Mouse (Mus musculus): ENCODE data around the gene Foxred2. TPM values are rescaled to one million over a fixed set of nuclear protein-coding genes. Genes with fewer than 3 reads are reported as not detected.

Foxred2 gene
- under 1 TPM; 0.39 to 0.84 TPM for total RNA-seq (2021)
- polyA plus RNA-seq (2012; rRNA removed) = 0.96 and 1.1 TPM in 2 replicates
- long read RNA-seq, partial matches to known transcripts = 1 of 1 reads
- long read RNA-seq, other reads (novel, unspliced or antisense) = 0 of 1 reads

DNA sequence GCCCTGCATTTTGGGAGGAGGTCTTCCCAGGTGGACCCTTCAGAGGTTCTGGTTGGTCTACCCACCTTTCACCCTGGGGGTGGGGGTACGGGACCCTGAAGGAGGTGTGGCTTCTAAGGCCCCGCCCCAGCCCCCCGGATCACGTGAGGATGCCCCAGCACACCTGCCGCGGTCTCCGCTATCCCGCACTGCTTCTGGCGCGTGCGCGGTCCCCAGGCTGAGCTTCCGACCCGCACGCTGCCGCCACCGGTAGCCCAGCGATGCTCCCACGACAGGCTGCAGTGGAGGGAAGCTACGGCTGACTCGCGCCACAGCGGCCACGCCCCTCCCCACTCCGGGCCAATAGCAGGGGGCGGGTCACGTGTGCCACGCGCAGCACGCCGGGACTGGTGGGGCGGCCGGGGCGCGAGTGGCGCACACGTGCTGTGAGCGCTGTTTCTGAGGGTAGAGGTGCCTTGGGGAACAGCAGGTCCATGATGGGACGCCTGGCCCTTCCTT lies at the start of gene Foxred2:
TSS of gene Foxred2 (minus strand) at position 319 of the 498 bp plus-strand sequence.
- Histone ChIP-seq H3K4me1 (ENCODE audit: control insufficient read depth, insufficient read depth, low read length) (no peaks in the 10 kb centered on the region), H3K36me3 (ENCODE audit: control insufficient read depth, insufficient read depth, low read length) (no peaks in the 10 kb centered on the region), H3K27me3 (ENCODE audit: control insufficient read depth, insufficient read depth, low read length) (peaks cover 6% of the 10 kb centered on the region), H3K27ac (no peak within 1 kb of the TSS), H3K79me2 (replicated peaks; ENCODE audit: control insufficient read depth, insufficient read depth, low read length) (no peaks in the 10 kb centered on the region), H3K4me3 (peak within 1 kb of the TSS; percentile 44), H3K9ac (ENCODE audit: low read depth, low read length) (peak within 1 kb of the TSS; percentile 20; the same call in 1 of the 2 replicates)
- TF ChIP-seq CTCF (IDR thresholded peaks at IDR 0.05) (peak; percentile 47), EP300 (IDR thresholded peaks at IDR 0.05; ENCODE audit: insufficient read depth, low read depth, low read length) (no peak)
- under 1% methylated on average over 39 of the region's 39 CpGs for WGBS
- DNase-seq = peak; percentile 80 to 86
- intact Hi-C loops (cut with DNase I) = loop anchor here (2.0 kb wide), 1 partner anchor 22 kb away; no protein-coding TSS in a partner anchor

DNA sequence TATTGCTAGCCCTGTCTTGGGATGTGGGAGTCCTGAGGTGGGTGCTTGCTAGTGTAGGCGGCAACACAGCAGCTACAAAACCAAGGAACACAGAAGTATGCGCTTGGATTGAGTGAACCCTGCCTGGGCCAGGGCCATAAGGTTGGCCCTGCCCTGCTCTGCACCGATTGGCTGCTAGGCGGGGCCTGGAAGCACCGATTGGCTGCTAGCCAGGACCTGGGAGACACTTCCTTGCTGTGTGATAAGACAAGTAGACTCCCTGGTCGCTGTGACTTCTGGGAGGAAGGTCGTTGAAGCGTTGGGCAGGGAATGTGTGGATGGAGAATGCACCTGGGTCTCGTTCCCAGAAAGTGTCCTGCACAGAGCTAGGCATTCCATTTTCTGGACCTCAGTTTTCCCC lies 47.4 kb upstream of the Foxred2 start:
- 17% methylated on average over 9 of the region's 9 CpGs for WGBS
- DNase-seq = no peak
- intact Hi-C loops (cut with DNase I) = no loop called here

DNA sequence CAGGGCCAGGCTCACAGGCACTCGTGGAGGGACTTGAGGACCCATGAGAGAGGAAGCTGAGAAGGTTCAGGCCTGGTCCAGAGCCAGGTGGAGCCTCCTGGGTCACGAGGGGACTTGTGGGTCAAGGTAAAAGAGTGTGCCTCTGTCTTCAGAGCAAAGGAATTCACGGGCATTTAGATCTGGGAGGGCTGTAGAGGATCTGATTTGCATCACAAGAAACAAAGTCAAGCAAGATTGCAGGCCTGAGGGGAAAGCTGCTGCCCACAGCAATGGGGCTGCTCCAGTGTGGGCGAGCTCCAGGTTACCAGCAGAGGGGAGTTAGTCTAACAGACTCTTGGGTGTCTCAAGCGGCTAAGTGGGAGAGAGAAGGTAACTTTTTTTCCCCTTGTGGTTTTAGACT lies 44.9 kb upstream of the Foxred2 start:
- DNase-seq = no peak
- H3K36me3 ChIP-seq (ENCODE audit: control insufficient read depth, insufficient read depth, low read length) = no peaks in the 10 kb centered on the region
- no peak for TF ChIP-seq EP300 (IDR thresholded peaks at IDR 0.05; ENCODE audit: insufficient read depth, low read depth, low read length)
- TF ChIP-seq CTCF (IDR thresholded peaks at IDR 0.05) = no peak
- TF ChIP-seq POLR2A (IDR thresholded peaks at IDR 0.05; ENCODE audit: insufficient read depth, low read depth, low read length) = no peak
- 35% methylated on average over 5 of the region's 5 CpGs for WGBS
- no peak overlapping the region for H3K27ac ChIP-seq
- H3K9ac ChIP-seq (ENCODE audit: low read depth, low read length) = no peak overlapping the region
- no peaks in the 10 kb centered on the region for H3K4me1 ChIP-seq (ENCODE audit: control insufficient read depth, insufficient read depth, low read length)
- no peaks in the 10 kb centered on the region for H3K79me2 ChIP-seq (replicated peaks; ENCODE audit: control insufficient read depth, insufficient read depth, low read length)
- H3K4me3 ChIP-seq = no peak overlapping the region
- intact Hi-C loops (cut with DNase I) = no loop called here
- H3K27me3 ChIP-seq (ENCODE audit: control insufficient read depth, insufficient read depth, low read length) = no peaks in the 10 kb centered on the region; the same call in 1 of the 2 replicates

More for the DNA sequence above, 47.4 kb upstream of the Foxred2 start:
- Histone ChIP-seq H3K36me3 (ENCODE audit: control insufficient read depth, insufficient read depth, low read length) (no peaks in the 10 kb centered on the region), H3K9ac (ENCODE audit: low read depth, low read length) (no peak overlapping the region), H3K79me2 (replicated peaks; ENCODE audit: control insufficient read depth, insufficient read depth, low read length) (no peaks in the 10 kb centered on the region), H3K27ac (no peak overlapping the region), H3K4me1 (ENCODE audit: control insufficient read depth, insufficient read depth, low read length) (no peaks in the 10 kb centered on the region), H3K27me3 (ENCODE audit: control insufficient read depth, insufficient read depth, low read length) (no peaks in the 10 kb centered on the region; the same call in 1 of the 2 replicates), H3K4me3 (no peak overlapping the region)
- TF ChIP-seq CTCF (IDR thresholded peaks at IDR 0.05) = no peak
- TF ChIP-seq POLR2A (IDR thresholded peaks at IDR 0.05; ENCODE audit: insufficient read depth, low read depth, low read length) = no peak
- no peak for TF ChIP-seq EP300 (IDR thresholded peaks at IDR 0.05; ENCODE audit: insufficient read depth, low read depth, low read length)

DNA sequence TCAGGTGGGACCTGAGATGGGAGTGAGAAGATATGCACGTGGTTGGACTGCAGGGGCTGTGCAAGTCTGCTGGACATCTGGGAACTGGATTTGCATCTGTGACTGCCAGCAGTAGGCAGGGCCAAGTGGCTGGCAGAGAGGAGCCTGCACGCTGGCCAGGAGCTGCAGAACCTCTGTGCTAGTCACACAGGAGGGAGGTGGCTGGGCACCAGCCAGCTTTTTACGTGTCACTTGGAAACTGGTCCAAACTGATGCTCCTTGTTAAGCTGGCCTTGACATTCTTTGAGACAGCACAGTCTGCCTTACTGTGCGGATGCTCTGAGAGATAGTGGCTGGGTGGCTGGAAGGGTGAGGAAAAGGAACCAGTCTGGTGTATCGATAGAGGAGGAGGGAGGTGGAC lies 32.0 kb upstream of the Foxred2 start:
- WGBS = 35% methylated on average over 5 of the region's 5 CpGs
- H3K79me2 ChIP-seq (replicated peaks; ENCODE audit: control insufficient read depth, insufficient read depth, low read length) = no peaks in the 10 kb centered on the region
- H3K36me3 ChIP-seq (ENCODE audit: control insufficient read depth, insufficient read depth, low read length) = no peaks in the 10 kb centered on the region
- no peaks in the 10 kb centered on the region for H3K27me3 ChIP-seq (ENCODE audit: control insufficient read depth, insufficient read depth, low read length)
- H3K4me3 ChIP-seq = no peak overlapping the region
- H3K27ac ChIP-seq = no peak overlapping the region
- H3K4me1 ChIP-seq (ENCODE audit: control insufficient read depth, insufficient read depth, low read length) = no peaks in the 10 kb centered on the region
- TF ChIP-seq POLR2A (IDR thresholded peaks at IDR 0.05; ENCODE audit: insufficient read depth, low read depth, low read length) (no peak), EP300 (IDR thresholded peaks at IDR 0.05; ENCODE audit: insufficient read depth, low read depth, low read length) (no peak), CTCF (IDR thresholded peaks at IDR 0.05) (no peak)
- peak in 1 of 2 experiments; percentile 5 for DNase-seq
- intact Hi-C loops (cut with DNase I) = no loop called here
- no peak overlapping the region for H3K9ac ChIP-seq (ENCODE audit: low read depth, low read length)

DNA sequence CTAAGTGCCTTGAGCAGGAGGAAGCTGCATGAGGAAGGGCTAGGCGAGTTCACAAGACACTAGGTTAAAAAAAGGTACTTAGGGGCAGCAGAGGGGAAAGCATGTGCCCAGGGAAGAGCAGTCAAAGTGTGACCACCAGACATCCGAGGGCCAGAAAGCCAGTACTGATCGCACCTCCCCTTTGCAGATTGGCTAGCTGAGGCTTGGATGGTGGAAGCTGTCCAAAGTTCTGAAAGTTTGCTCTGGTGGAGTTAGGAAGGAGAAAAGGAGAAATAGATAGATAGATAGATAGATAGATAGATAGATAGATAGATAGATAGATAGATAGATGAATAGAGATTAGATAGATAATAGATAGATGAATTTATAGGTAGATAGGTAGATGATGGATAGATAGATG lies 26.9 kb upstream of the Foxred2 start:
- no peaks in the 10 kb centered on the region for H3K36me3 ChIP-seq (ENCODE audit: control insufficient read depth, insufficient read depth, low read length)
- no peak overlapping the region for H3K4me3 ChIP-seq
- no peaks in the 10 kb centered on the region for H3K27me3 ChIP-seq (ENCODE audit: control insufficient read depth, insufficient read depth, low read length)
- no peak overlapping the region for H3K27ac ChIP-seq
- whole genome bisulfite sequencing = 19% methylated on average over 3 of the region's 3 CpGs
- no peaks in the 10 kb centered on the region for H3K4me1 ChIP-seq (ENCODE audit: control insufficient read depth, insufficient read depth, low read length)
- no peak for TF ChIP-seq CTCF (IDR thresholded peaks at IDR 0.05)
- TF ChIP-seq POLR2A (IDR thresholded peaks at IDR 0.05; ENCODE audit: insufficient read depth, low read depth, low read length) = no peak
- TF ChIP-seq EP300 (IDR thresholded peaks at IDR 0.05; ENCODE audit: insufficient read depth, low read depth, low read length) = no peak
- H3K79me2 ChIP-seq (replicated peaks; ENCODE audit: control insufficient read depth, insufficient read depth, low read length) = no peaks in the 10 kb centered on the region
- H3K9ac ChIP-seq (ENCODE audit: low read depth, low read length) = no peak overlapping the region
- DNase-seq = no peak
- intact Hi-C loops (cut with DNase I) = no loop called here

DNA sequence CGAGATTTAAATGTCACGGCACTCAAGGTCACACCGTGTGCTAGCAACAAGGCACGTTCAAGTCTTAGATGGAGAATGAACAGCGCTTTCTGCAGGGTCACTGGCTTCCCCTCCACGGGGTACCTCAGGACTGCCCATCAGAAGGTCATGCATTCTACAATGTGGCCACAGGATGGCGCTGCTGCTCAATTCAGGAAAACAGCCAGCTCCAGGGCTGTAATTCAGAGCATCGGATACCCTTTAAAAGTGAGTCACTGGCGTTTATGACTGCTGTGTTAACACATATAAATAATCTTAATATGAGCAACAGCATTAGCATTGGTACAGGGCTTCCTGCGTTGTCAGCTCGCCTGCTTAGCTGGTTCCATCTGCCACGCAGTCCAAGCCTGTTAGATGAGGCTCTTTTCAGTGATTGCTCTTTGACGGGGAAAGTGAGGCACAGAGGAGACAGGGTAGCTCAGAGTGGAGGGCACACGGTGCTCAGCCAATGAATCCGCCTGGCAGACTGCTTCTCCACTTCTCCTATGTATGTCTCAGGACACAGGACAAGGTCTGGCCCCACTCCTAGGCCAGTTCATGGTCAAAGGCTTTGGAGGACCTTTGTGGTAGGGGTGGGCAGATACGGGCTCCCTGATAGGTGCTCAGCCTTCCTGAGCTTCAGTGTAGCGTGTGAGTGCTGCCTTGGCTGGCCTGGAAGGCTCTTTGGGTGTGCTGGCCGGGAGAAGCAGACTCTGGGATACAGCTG lies 25.8 kb upstream of the Foxred2 start:
- DNase-seq = no peak
- Histone ChIP-seq H3K79me2 (replicated peaks; ENCODE audit: control insufficient read depth, insufficient read depth, low read length) (no peaks in the 10 kb centered on the region), H3K9ac (ENCODE audit: low read depth, low read length) (no peak overlapping the region), H3K4me1 (ENCODE audit: control insufficient read depth, insufficient read depth, low read length) (no peaks in the 10 kb centered on the region), H3K36me3 (ENCODE audit: control insufficient read depth, insufficient read depth, low read length) (no peaks in the 10 kb centered on the region), H3K4me3 (no peak overlapping the region), H3K27me3 (ENCODE audit: control insufficient read depth, insufficient read depth, low read length) (no peaks in the 10 kb centered on the region), H3K27ac (no peak overlapping the region)
- intact Hi-C loops (cut with DNase I) = no loop called here
- 30% methylated on average over 18 of the region's 18 CpGs for WGBS
- TF ChIP-seq CTCF (IDR thresholded peaks at IDR 0.05) (peak; percentile 63), EP300 (IDR thresholded peaks at IDR 0.05; ENCODE audit: insufficient read depth, low read depth, low read length) (no peak), POLR2A (IDR thresholded peaks at IDR 0.05; ENCODE audit: insufficient read depth, low read depth, low read length) (no peak)
